Mouse (Mus musculus): ENCODE results near the gene Polh. TPM values are rescaled to one million over a fixed set of nuclear protein-coding genes. Genes with fewer than 3 reads are reported as not detected.

The Polh gene
- polyA plus RNA-seq, 1 experiment: 18.4 TPM

- H3K4me3 ChIP-seq (ENCODE audit: control insufficient read depth, insufficient read depth, low read length): no peak overlapping the region
- WGBS: 89% methylated on average over 4 of the region's 4 CpGs
- no peak for DNase-seq
- H3K27ac ChIP-seq (ENCODE audit: control insufficient read depth, insufficient read depth, low read length): no peak overlapping the region
- no peak for TF ChIP-seq CTCF (IDR thresholded peaks at IDR 0.05; ENCODE audit: borderline replicate concordance, control insufficient read depth, extremely low read depth, insufficient read depth, low read length, poor library complexity)
- peaks cover 58% of the 10 kb centered on the region for H3K36me3 ChIP-seq (ENCODE audit: control insufficient read depth, insufficient read depth, low read length)
- H3K4me1 ChIP-seq (replicated peaks; ENCODE audit: control insufficient read depth, insufficient read depth, low read length): peaks cover 9% of the 10 kb centered on the region
- no peaks in the 10 kb centered on the region for H3K27me3 ChIP-seq (ENCODE audit: control insufficient read depth, insufficient read depth, low read length)
Observed at GRCm38 (mm10) chr17:46242993-46243392, 40.5 kb upstream of the Polh start.

- no peak overlapping the region for H3K27ac ChIP-seq (ENCODE audit: control insufficient read depth, insufficient read depth, low read length)
- 95% methylated on average over 13 of the region's 13 CpGs for WGBS
- peaks cover 58% of the 10 kb centered on the region for H3K36me3 ChIP-seq (ENCODE audit: control insufficient read depth, insufficient read depth, low read length)
- TF ChIP-seq POLR2A (IDR thresholded peaks at IDR 0.05; ENCODE audit: control insufficient read depth, extremely low read depth, insufficient read depth, low read length, poor library complexity) (no peak), CTCF (IDR thresholded peaks at IDR 0.05; ENCODE audit: borderline replicate concordance, control insufficient read depth, extremely low read depth, insufficient read depth, low read length, poor library complexity) (no peak)
- peaks cover 6% of the 10 kb centered on the region for H3K4me1 ChIP-seq (replicated peaks; ENCODE audit: control insufficient read depth, insufficient read depth, low read length)
- H3K27me3 ChIP-seq (ENCODE audit: control insufficient read depth, insufficient read depth, low read length): no peaks in the 10 kb centered on the region
- H3K4me3 ChIP-seq (ENCODE audit: control insufficient read depth, insufficient read depth, low read length): no peak overlapping the region
- DNase-seq: no peak
Observed at GRCm38 (mm10) chr17:46242274-46242673, 39.8 kb upstream of the Polh start.

GRCm38 (mm10) chr17:46241471-46241870, 39.0 kb upstream of the Polh start:
- H3K27ac ChIP-seq (ENCODE audit: control insufficient read depth, insufficient read depth, low read length): no peak overlapping the region
- no peak for DNase-seq
- H3K27me3 ChIP-seq (ENCODE audit: control insufficient read depth, insufficient read depth, low read length): no peaks in the 10 kb centered on the region
- H3K36me3 ChIP-seq (ENCODE audit: control insufficient read depth, insufficient read depth, low read length): peaks cover 66% of the 10 kb centered on the region
- no peak for TF ChIP-seq CTCF (IDR thresholded peaks at IDR 0.05; ENCODE audit: borderline replicate concordance, control insufficient read depth, extremely low read depth, insufficient read depth, low read length, poor library complexity)
- no peak for TF ChIP-seq POLR2A (IDR thresholded peaks at IDR 0.05; ENCODE audit: control insufficient read depth, extremely low read depth, insufficient read depth, low read length, poor library complexity)
- H3K4me1 ChIP-seq (replicated peaks; ENCODE audit: control insufficient read depth, insufficient read depth, low read length): no peaks in the 10 kb centered on the region
- WGBS: 92% methylated on average over 11 of the region's 11 CpGs
- H3K4me3 ChIP-seq (ENCODE audit: control insufficient read depth, insufficient read depth, low read length): no peak overlapping the region

GRCm38 (mm10) chr17:46239516-46240114, 37.2 kb upstream of the Polh start:
- WGBS: 97% methylated on average over 15 of the region's 15 CpGs
- H3K4me3 ChIP-seq (ENCODE audit: control insufficient read depth, insufficient read depth, low read length): no peak overlapping the region
- no peak overlapping the region for H3K27ac ChIP-seq (ENCODE audit: control insufficient read depth, insufficient read depth, low read length)
- H3K27me3 ChIP-seq (ENCODE audit: control insufficient read depth, insufficient read depth, low read length): no peaks in the 10 kb centered on the region
- peaks cover 62% of the 10 kb centered on the region for H3K36me3 ChIP-seq (ENCODE audit: control insufficient read depth, insufficient read depth, low read length)
- no peaks in the 10 kb centered on the region for H3K4me1 ChIP-seq (replicated peaks; ENCODE audit: control insufficient read depth, insufficient read depth, low read length)
- no peak for TF ChIP-seq POLR2A (IDR thresholded peaks at IDR 0.05; ENCODE audit: control insufficient read depth, extremely low read depth, insufficient read depth, low read length, poor library complexity)
- no peak for TF ChIP-seq CTCF (IDR thresholded peaks at IDR 0.05; ENCODE audit: borderline replicate concordance, control insufficient read depth, extremely low read depth, insufficient read depth, low read length, poor library complexity)
- no peak for DNase-seq

- no peaks in the 10 kb centered on the region for H3K27me3 ChIP-seq (ENCODE audit: control insufficient read depth, insufficient read depth, low read length)
- no peak overlapping the region for H3K27ac ChIP-seq (ENCODE audit: control insufficient read depth, insufficient read depth, low read length)
- TF ChIP-seq POLR2A (IDR thresholded peaks at IDR 0.05; ENCODE audit: control insufficient read depth, extremely low read depth, insufficient read depth, low read length, poor library complexity): no peak
- no peak for TF ChIP-seq CTCF (IDR thresholded peaks at IDR 0.05; ENCODE audit: borderline replicate concordance, control insufficient read depth, extremely low read depth, insufficient read depth, low read length, poor library complexity)
- whole genome bisulfite sequencing: 94% methylated on average over 5 of the region's 5 CpGs
- H3K4me3 ChIP-seq (ENCODE audit: control insufficient read depth, insufficient read depth, low read length): no peak overlapping the region
- H3K36me3 ChIP-seq (ENCODE audit: control insufficient read depth, insufficient read depth, low read length): peaks cover 56% of the 10 kb centered on the region
- no peak for DNase-seq
- H3K4me1 ChIP-seq (replicated peaks; ENCODE audit: control insufficient read depth, insufficient read depth, low read length): no peaks in the 10 kb centered on the region
Observed at GRCm38 (mm10) chr17:46237480-46237879, 35.0 kb upstream of the Polh start.

GRCm38 (mm10) chr17:46237079-46237478, 34.6 kb upstream of the Polh start:
- 95% methylated on average over 6 of the region's 6 CpGs for WGBS
- Histone ChIP-seq H3K27me3 (ENCODE audit: control insufficient read depth, insufficient read depth, low read length) (no peaks in the 10 kb centered on the region), H3K4me3 (ENCODE audit: control insufficient read depth, insufficient read depth, low read length) (no peak overlapping the region), H3K36me3 (ENCODE audit: control insufficient read depth, insufficient read depth, low read length) (peaks cover 52% of the 10 kb centered on the region), H3K27ac (ENCODE audit: control insufficient read depth, insufficient read depth, low read length) (no peak overlapping the region), H3K4me1 (replicated peaks; ENCODE audit: control insufficient read depth, insufficient read depth, low read length) (no peaks in the 10 kb centered on the region)
- no peak for DNase-seq
- no peak for TF ChIP-seq POLR2A (IDR thresholded peaks at IDR 0.05; ENCODE audit: control insufficient read depth, extremely low read depth, insufficient read depth, low read length, poor library complexity)
- no peak for TF ChIP-seq CTCF (IDR thresholded peaks at IDR 0.05; ENCODE audit: borderline replicate concordance, control insufficient read depth, extremely low read depth, insufficient read depth, low read length, poor library complexity)

GRCm38 (mm10) chr17:46236067-46236466, 33.6 kb upstream of the Polh start:
- no peak overlapping the region for H3K4me3 ChIP-seq (ENCODE audit: control insufficient read depth, insufficient read depth, low read length)
- no peaks in the 10 kb centered on the region for H3K4me1 ChIP-seq (replicated peaks; ENCODE audit: control insufficient read depth, insufficient read depth, low read length)
- WGBS: 100% methylated on average over 1 of the region's 1 CpGs
- no peaks in the 10 kb centered on the region for H3K27me3 ChIP-seq (ENCODE audit: control insufficient read depth, insufficient read depth, low read length)
- no peak for DNase-seq
- H3K36me3 ChIP-seq (ENCODE audit: control insufficient read depth, insufficient read depth, low read length): peaks cover 49% of the 10 kb centered on the region
- no peak overlapping the region for H3K27ac ChIP-seq (ENCODE audit: control insufficient read depth, insufficient read depth, low read length)
- TF ChIP-seq POLR2A (IDR thresholded peaks at IDR 0.05; ENCODE audit: control insufficient read depth, extremely low read depth, insufficient read depth, low read length, poor library complexity): no peak
- no peak for TF ChIP-seq CTCF (IDR thresholded peaks at IDR 0.05; ENCODE audit: borderline replicate concordance, control insufficient read depth, extremely low read depth, insufficient read depth, low read length, poor library complexity)

All from thymus, adult 2 months (tissue).